12 mouse cellular contexts compared by ENCODE assay signal in genomic region chr7:112466786-112467185, GRCm38 (mm10). TPM values are rescaled to one million over a fixed set of nuclear protein-coding genes. Genes with fewer than 3 reads are reported as not detected.
DNase-seq lines count a peak whose midpoint lies in the region; ATAC-seq and TF ChIP-seq lines count a peak whose summit lies in the region.
"Had no signal": no experiment of that assay in that cellular context is flagged by ENCODE, and none has a peak within 500 bp of the region (broad histone marks: within the 10 kb centered on the region; RNA-seq: fewer than 3 reads in every experiment).

No protein-coding gene starts in this region.

- no peak overlapping the region for H3ac ChIP-seq in myocyte (ENCODE audit: control insufficient read depth, insufficient read length)

- TF ChIP-seq CTCF in hindbrain, postnatal 0 days (IDR thresholded peaks at IDR 0.05; ENCODE audit: low read depth) = no peak

- peak; percentile 12 for DNase-seq in adrenal gland, postnatal 14 days
- DNase-seq in adrenal gland, postnatal 36 days = no peak
- no peak for DNase-seq in hindbrain, embryonic 10.5 days (ENCODE audit: low spot score)
- DNase-seq in hindbrain, postnatal 0 days (ENCODE audit: low spot score) = no peak
- DNase-seq in lung, postnatal 25 days (ENCODE audit: low spot score) = peak; percentile 26
- DNase-seq in lung, postnatal 4 days = no peak
- DNase-seq in layer of hippocampus, postnatal 25 days (ENCODE audit: extremely low spot score in 1 of 2, low spot score in 1 of 2) = no peak
- DNase-seq: cerebellum, postnatal 25 days; liver; right cerebral cortex, postnatal 25 days; thymus, adult 2 months had no signal

- no peak overlapping the region for H3K4me3 ChIP-seq in hindbrain, embryonic 10.5 days
- H3K4me3 ChIP-seq in hindbrain, postnatal 0 days (ENCODE audit: low read length) = no peak overlapping the region
- no peak overlapping the region for H3K4me3 ChIP-seq in myocyte

- no peak for TF ChIP-seq POLR2A in myocyte (IDR thresholded peaks at IDR 0.05; ENCODE audit: insufficient read length, low read depth)

- no peak overlapping the region for H3K4me2 ChIP-seq in hindbrain, postnatal 0 days (ENCODE audit: low read depth, low read length)
- peak overlapping the region; percentile 87 for H3K4me2 ChIP-seq in myocyte (ENCODE audit: low read depth)

- 66% methylated on average over 3 of the region's 3 CpGs for WGBS in hindbrain, embryonic 10.5 days
- 82% methylated on average over 3 of the region's 3 CpGs for WGBS in hindbrain, postnatal 0 days

- H3K79me2 ChIP-seq in myocyte (ENCODE audit: control insufficient read depth, insufficient read depth) = peaks cover 64% of the 10 kb centered on the region

- H3K36me3 ChIP-seq in hindbrain, embryonic 10.5 days = no peaks in the 10 kb centered on the region
- H3K36me3 ChIP-seq in hindbrain, postnatal 0 days (ENCODE audit: insufficient read depth, low read length) = no peaks in the 10 kb centered on the region
- no peaks in the 10 kb centered on the region for H3K36me3 ChIP-seq in myocyte (ENCODE audit: control insufficient read depth, insufficient read depth)

- H3K9me3 ChIP-seq in hindbrain, embryonic 10.5 days = no peaks in the 10 kb centered on the region
- no peaks in the 10 kb centered on the region for H3K9me3 ChIP-seq in hindbrain, postnatal 0 days (ENCODE audit: low read length)

- H3K27me3 ChIP-seq in hindbrain, embryonic 10.5 days (ENCODE audit: insufficient read depth, poor library complexity, severe bottlenecking) = no peaks in the 10 kb centered on the region
- no peaks in the 10 kb centered on the region for H3K27me3 ChIP-seq in hindbrain, postnatal 0 days (ENCODE audit: insufficient read depth, low read length)
- no peaks in the 10 kb centered on the region for H3K27me3 ChIP-seq in myocyte (ENCODE audit: control insufficient read depth, insufficient read depth, insufficient read length)

- no peak overlapping the region for H3K9ac ChIP-seq in hindbrain, postnatal 0 days (replicated peaks; ENCODE audit: low read length)

- H3K27ac ChIP-seq in hindbrain, embryonic 10.5 days = peak overlapping the region; percentile 24; the same call in 1 of the 2 replicates
- no peak overlapping the region for H3K27ac ChIP-seq in hindbrain, postnatal 0 days

- peaks cover 55% of the 10 kb centered on the region for H3K4me1 ChIP-seq in hindbrain, embryonic 10.5 days (replicated peaks)
- 0 out of 2 replicates have a peak, but pooled peaks cover 3% of the 10 kb centered on the region for H3K4me1 ChIP-seq in hindbrain, postnatal 0 days (ENCODE audit: insufficient read depth, low read length)

- ATAC-seq in hindbrain, postnatal 0 days = no peak

TF ChIP-seq in myocyte, 11 proteins besides CTCF, POLR2A, EP300 and RAD21:
- no peak for TF ChIP-seq CEBPB (IDR thresholded peaks at IDR 0.05; ENCODE audit: insufficient read depth, poor library complexity, severe bottlenecking)
- TF ChIP-seq MYOD1 (IDR thresholded peaks at IDR 0.05; ENCODE audit: control insufficient read depth in 1 of 3, insufficient read length in 2 of 3, low read depth in 2 of 3) = no peak
- TF ChIP-seq MAX (IDR thresholded peaks at IDR 0.05; ENCODE audit: low read depth) = no peak
TF ChIP-seq in myocyte: peak in this region for 0.

RNA-seq across cellular contexts. Expression of gene Parva, which starts 39.5 kb away (rescaled TPM):
- 84.2 and 94.8 TPM in 2 replicates for total RNA-seq in adrenal gland, postnatal 14 days (2021)
- total RNA-seq in adrenal gland, postnatal 36 days (2021) = 100 to 1,000 TPM in 1 of 2 experiments, 10 to 100 TPM in 1; 98.6 to 107 TPM
- polyA plus RNA-seq in hindbrain, embryonic 10.5 days (2016; fragmentation: Nextera tagmentation; extraction: Ambion mirVana) = 46.9 and 54.5 TPM in 2 replicates
- 34.0 and 35.9 TPM in 2 replicates for total RNA-seq in hindbrain, postnatal 0 days (2014; rRNA removed)
- polyA plus RNA-seq in hindbrain, postnatal 0 days (2015; fragmentation: Nextera tagmentation; extraction: Ambion mirVana) = 26.3 and 28.8 TPM in 2 replicates
- 78.3 TPM for polyA plus RNA-seq in myocyte (2012; fragmentation: generic; extraction: Trizol)
- total RNA-seq in layer of hippocampus, postnatal 25 days (2021) = 10 to 100 TPM; 47.7 to 49.8 TPM

Comparison
In these comparisons a context has a peak if more than half of its experiments do, and no peak if none do; other contexts are left out.
1. DNase-seq: peak in adrenal gland, postnatal 14 days (single experiment) and lung, postnatal 25 days (single experiment); none in adrenal gland, postnatal 36 days (0 of 2), hindbrain, embryonic 10.5 days (single experiment), hindbrain, postnatal 0 days (single experiment), lung, postnatal 4 days (0 of 2) and layer of hippocampus, postnatal 25 days (0 of 2).